Mouse (Mus musculus): Measurements from ENCODE around the gene Ptprn2. TPM values are rescaled to one million over a fixed set of nuclear protein-coding genes. Genes with fewer than 3 reads are reported as not detected.

Gene Ptprn2
- polyA plus RNA-seq, 1 experiment from 2014 or later: 1.2 TPM

DNA sequence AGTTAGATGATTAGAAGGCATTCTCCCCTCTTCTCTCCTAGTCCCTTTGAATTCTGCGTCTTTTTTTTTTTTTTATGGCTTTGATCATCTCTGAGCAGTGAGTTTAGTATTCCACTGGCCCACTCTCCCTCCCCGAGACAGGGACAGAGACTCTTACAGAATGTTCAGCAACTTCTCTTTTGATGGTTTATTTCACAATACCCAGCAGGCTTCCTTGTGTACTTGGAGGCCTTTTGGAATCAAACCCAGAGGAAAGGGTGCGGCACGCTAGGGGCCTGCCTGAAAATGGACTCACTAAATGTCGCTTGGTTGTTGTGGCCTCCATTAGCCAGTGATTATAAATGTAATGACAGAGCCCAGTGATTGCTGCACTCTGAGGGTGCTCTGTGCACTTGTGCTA is 680.7 kb downstream of the Ptprn2 start:
- WGBS: 89% methylated on average over 5 of the region's 5 CpGs
- H3K4me3 ChIP-seq (ENCODE audit: low read depth, low read length): no peak overlapping the region
- TF ChIP-seq CTCF (IDR thresholded peaks at IDR 0.05; ENCODE audit: low read depth): no peak
- no peak overlapping the region for H3K27ac ChIP-seq (ENCODE audit: low read depth, low read length)
- H3K4me1 ChIP-seq (replicated peaks; ENCODE audit: control insufficient read depth, insufficient read depth, low read length): no peaks in the 10 kb centered on the region
- no peak overlapping the region for H3K9ac ChIP-seq (ENCODE audit: low read depth, low read length)
- no peak for ATAC-seq
- H3K9me3 ChIP-seq (ENCODE audit: control insufficient read depth): no peaks in the 10 kb centered on the region
- peaks cover 12% of the 10 kb centered on the region for H3K27me3 ChIP-seq (replicated peaks; ENCODE audit: control insufficient read depth, insufficient read depth, low read length)
- H3K4me2 ChIP-seq (replicated peaks; ENCODE audit: low read depth): no peak overlapping the region
- H3K36me3 ChIP-seq (ENCODE audit: control insufficient read depth, insufficient read depth): no peaks in the 10 kb centered on the region

DNA sequence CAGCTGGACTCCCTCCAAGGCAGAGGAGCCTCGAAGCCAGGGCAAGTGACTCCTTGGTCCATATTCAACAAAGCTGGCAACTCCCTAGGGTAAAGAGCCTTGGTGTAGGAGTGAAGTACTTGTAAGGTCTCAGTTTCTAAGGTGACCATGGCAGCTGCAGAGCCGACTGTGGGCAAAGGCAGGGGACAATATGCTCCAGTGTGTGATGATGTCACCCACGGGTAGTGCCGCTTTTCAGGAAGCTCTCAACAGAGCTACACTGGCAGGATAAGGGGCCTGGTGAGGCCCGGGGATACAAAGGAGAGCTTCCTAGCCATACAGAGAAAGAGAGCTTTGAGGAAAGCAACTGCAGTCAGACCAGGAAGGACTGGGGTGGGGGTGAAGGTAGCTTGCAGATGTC is 684.1 kb downstream of the Ptprn2 start:
- H3K27ac ChIP-seq (ENCODE audit: low read depth, low read length): no peak overlapping the region
- H3K4me1 ChIP-seq (replicated peaks; ENCODE audit: control insufficient read depth, insufficient read depth, low read length): no peaks in the 10 kb centered on the region
- H3K36me3 ChIP-seq (ENCODE audit: control insufficient read depth, insufficient read depth): no peaks in the 10 kb centered on the region
- no peak overlapping the region for H3K4me3 ChIP-seq (ENCODE audit: low read depth, low read length)
- H3K9me3 ChIP-seq (ENCODE audit: control insufficient read depth): no peaks in the 10 kb centered on the region
- WGBS: 55% methylated on average over 5 of the region's 5 CpGs
- H3K9ac ChIP-seq (ENCODE audit: low read depth, low read length): no peak overlapping the region
- no peak overlapping the region for H3K4me2 ChIP-seq (replicated peaks; ENCODE audit: low read depth)
- H3K27me3 ChIP-seq (replicated peaks; ENCODE audit: control insufficient read depth, insufficient read depth, low read length): no peaks in the 10 kb centered on the region
- no peak for TF ChIP-seq CTCF (IDR thresholded peaks at IDR 0.05; ENCODE audit: low read depth)
- ATAC-seq: no peak

DNA sequence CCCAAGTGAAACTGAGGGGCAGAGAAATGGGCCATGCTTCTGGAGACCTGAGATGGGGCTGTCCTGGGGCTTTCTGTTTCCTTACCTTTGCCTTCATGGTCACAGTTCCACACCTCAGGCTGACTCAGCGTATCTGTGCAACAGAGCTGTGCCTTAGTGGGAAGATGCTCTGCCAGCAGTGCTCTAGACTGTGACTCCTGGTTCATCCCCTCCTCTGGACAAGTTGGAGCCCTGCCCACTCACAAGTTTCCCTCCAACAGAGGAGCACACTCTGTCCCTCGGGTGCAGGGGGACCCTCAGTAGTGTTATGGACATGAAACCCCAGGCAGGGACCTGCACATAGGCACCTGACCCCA is 687.0 kb downstream of the Ptprn2 start:
- Histone ChIP-seq H3K27ac (ENCODE audit: low read depth, low read length) (no peak overlapping the region), H3K27me3 (replicated peaks; ENCODE audit: control insufficient read depth, insufficient read depth, low read length) (no peaks in the 10 kb centered on the region), H3K4me1 (replicated peaks; ENCODE audit: control insufficient read depth, insufficient read depth, low read length) (no peaks in the 10 kb centered on the region), H3K9ac (ENCODE audit: low read depth, low read length) (no peak overlapping the region), H3K9me3 (ENCODE audit: control insufficient read depth) (no peaks in the 10 kb centered on the region), H3K36me3 (ENCODE audit: control insufficient read depth, insufficient read depth) (no peaks in the 10 kb centered on the region), H3K4me2 (replicated peaks; ENCODE audit: low read depth) (no peak overlapping the region), H3K4me3 (ENCODE audit: low read depth, low read length) (no peak overlapping the region)
- TF ChIP-seq CTCF (IDR thresholded peaks at IDR 0.05; ENCODE audit: low read depth): no peak
- 60% methylated on average over 2 of the region's 2 CpGs for WGBS
- no peak for ATAC-seq

DNA sequence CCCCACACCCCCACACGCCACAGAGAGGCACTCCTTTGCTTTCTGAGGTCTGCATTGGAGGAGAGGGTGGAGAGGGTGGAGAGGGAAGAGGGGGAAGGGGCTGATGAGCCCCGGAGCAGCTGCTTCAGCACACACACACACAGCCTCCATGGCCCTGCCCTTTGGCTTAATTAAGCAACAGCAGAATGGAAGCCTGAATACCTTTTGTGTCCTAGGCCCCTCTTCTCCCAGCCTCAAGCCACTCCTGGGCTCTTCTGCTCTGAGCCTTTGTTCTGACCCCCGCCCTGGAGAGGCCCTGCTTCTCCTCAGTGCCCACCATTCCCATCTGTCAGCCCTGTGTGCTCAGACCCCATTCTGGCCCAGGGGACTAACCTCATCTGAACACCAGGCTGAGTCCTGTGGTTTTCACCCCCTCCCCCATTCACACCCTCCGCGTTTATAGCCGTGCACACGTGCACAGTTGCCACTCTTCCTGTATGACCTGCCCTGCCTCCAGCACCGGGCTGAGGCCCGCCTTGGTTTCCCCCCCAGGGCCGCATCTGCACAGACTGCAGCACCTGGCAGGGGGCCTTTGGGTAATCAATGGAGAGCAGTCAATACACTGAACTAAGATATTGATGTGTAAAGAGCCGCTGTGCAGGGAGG is 687.5 kb downstream of the Ptprn2 start:
- ATAC-seq: no peak
- Histone ChIP-seq H3K9me3 (ENCODE audit: control insufficient read depth) (no peaks in the 10 kb centered on the region), H3K9ac (ENCODE audit: low read depth, low read length) (no peak overlapping the region), H3K27ac (ENCODE audit: low read depth, low read length) (no peak overlapping the region), H3K4me3 (ENCODE audit: low read depth, low read length) (no peak overlapping the region), H3K27me3 (replicated peaks; ENCODE audit: control insufficient read depth, insufficient read depth, low read length) (no peaks in the 10 kb centered on the region), H3K4me1 (replicated peaks; ENCODE audit: control insufficient read depth, insufficient read depth, low read length) (no peaks in the 10 kb centered on the region), H3K4me2 (replicated peaks; ENCODE audit: low read depth) (no peak overlapping the region), H3K36me3 (ENCODE audit: control insufficient read depth, insufficient read depth) (no peaks in the 10 kb centered on the region)
- TF ChIP-seq CTCF (IDR thresholded peaks at IDR 0.05; ENCODE audit: low read depth): no peak
- WGBS: 44% methylated on average over 11 of the region's 11 CpGs

DNA sequence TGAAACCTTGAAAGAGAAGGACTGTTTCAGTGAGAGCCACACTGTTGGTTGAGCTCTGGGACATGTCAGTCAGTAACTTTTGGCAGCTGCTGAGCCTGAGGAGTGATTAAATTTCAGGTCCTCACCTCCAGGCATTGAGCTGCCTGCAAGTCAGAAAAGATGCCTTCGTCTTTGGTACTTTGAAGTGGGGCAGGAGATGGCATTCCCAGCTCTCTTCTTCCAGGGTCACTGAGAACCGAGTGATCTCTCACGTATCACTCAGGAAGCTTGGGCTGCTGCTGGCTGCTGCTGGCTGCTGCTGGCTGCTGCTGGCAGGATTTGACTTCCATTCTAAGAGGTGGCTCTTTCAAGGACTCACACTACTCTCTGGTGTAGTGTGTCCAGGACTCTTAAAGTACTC is 688.7 kb downstream of the Ptprn2 start:
- ATAC-seq: no peak

DNA sequence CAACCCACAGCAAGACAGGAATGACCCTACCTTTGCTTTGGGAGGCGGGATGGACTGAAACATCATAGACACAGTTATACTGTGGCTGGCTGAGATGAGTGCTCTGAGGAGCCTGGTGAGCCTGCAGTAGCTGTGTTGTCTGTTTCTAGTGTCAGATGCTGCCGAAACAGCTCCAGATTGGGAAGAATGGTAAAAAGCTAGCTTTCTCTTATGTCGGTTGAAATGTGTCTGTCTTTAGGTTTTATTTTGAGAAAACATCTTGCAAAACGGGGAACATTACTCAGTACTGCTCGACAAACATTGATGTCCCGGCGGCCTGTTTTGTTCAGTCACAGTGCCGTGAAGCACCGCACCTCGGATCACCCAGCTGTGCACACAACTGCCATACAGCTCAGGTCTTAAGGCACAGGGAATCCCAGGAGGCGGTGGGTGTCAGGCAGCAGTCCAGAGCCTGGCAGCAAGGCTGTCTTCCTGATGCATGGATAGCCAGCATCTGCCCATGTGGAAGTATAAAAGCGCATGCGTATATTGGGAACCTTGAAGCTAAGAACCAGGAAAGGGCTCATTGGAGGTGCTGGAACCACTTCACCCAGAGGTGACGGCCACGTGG is 689.7 kb downstream of the Ptprn2 start:
- no peaks in the 10 kb centered on the region for H3K36me3 ChIP-seq (ENCODE audit: control insufficient read depth, insufficient read depth)
- ATAC-seq: no peak
- no peaks in the 10 kb centered on the region for H3K27me3 ChIP-seq (replicated peaks; ENCODE audit: control insufficient read depth, insufficient read depth, low read length)
- no peak overlapping the region for H3K27ac ChIP-seq (ENCODE audit: low read depth, low read length)
- no peak overlapping the region for H3K4me3 ChIP-seq (ENCODE audit: low read depth, low read length)
- WGBS: 86% methylated on average over 15 of the region's 15 CpGs
- no peaks in the 10 kb centered on the region for H3K4me1 ChIP-seq (replicated peaks; ENCODE audit: control insufficient read depth, insufficient read depth, low read length)
- TF ChIP-seq CTCF (IDR thresholded peaks at IDR 0.05; ENCODE audit: low read depth): no peak
- H3K4me2 ChIP-seq (replicated peaks; ENCODE audit: low read depth): no peak overlapping the region
- no peak overlapping the region for H3K9ac ChIP-seq (ENCODE audit: low read depth, low read length)
- H3K9me3 ChIP-seq (ENCODE audit: control insufficient read depth): no peaks in the 10 kb centered on the region

More for the DNA sequence above, 688.7 kb downstream of the Ptprn2 start:
- 59% methylated on average over 3 of the region's 3 CpGs for WGBS
- Histone ChIP-seq H3K27ac (ENCODE audit: low read depth, low read length) (no peak overlapping the region), H3K27me3 (replicated peaks; ENCODE audit: control insufficient read depth, insufficient read depth, low read length) (no peaks in the 10 kb centered on the region), H3K9ac (ENCODE audit: low read depth, low read length) (no peak overlapping the region), H3K9me3 (ENCODE audit: control insufficient read depth) (no peaks in the 10 kb centered on the region), H3K4me2 (replicated peaks; ENCODE audit: low read depth) (no peak overlapping the region), H3K36me3 (ENCODE audit: control insufficient read depth, insufficient read depth) (no peaks in the 10 kb centered on the region), H3K4me3 (ENCODE audit: low read depth, low read length) (no peak overlapping the region), H3K4me1 (replicated peaks; ENCODE audit: control insufficient read depth, insufficient read depth, low read length) (no peaks in the 10 kb centered on the region)
- no peak for TF ChIP-seq CTCF (IDR thresholded peaks at IDR 0.05; ENCODE audit: low read depth)
